Mouse (Mus musculus): ENCODE results near the gene Blm. TPM values are rescaled to one million over a fixed set of nuclear protein-coding genes. Genes with fewer than 3 reads are reported as not detected.

Blm gene
- polyA plus RNA-seq, 1 experiment from 2014 or later, result 11.2 TPM

DNA sequence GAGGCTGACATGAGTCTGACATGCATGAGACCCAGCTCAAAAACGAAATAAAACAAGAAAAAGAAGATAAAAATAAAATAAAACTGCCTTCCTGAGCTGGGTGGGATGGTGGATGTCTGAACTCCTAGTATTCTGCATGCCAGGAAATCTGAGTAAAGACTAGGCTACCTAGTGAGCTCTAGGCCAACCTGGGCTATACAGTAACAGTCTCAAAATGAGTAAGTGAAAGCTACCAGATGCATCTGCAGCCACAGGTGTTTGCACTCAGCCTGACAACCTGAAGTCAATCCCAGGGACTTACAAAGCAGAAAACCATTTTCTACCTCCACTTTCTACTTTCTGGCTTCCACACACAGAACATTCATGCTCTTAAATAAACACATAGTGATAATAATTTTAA, 45.5 kb downstream of the Blm start:
- H3K9ac ChIP-seq (replicated peaks; ENCODE audit: low read depth, low read length), result no peak overlapping the region
- 74% methylated on average over 1 of the region's 1 CpGs for WGBS
- no peaks in the 10 kb centered on the region for H3K27me3 ChIP-seq (ENCODE audit: control insufficient read depth, insufficient read depth, low read length)
- no peak overlapping the region for H3K27ac ChIP-seq (ENCODE audit: low read depth, low read length)
- H3K9me3 ChIP-seq (ENCODE audit: control insufficient read depth, low read length), result no peaks in the 10 kb centered on the region
- no peak for ATAC-seq (ENCODE audit: low read depth)
- no peak overlapping the region for H3K4me3 ChIP-seq (ENCODE audit: low read depth, low read length)
- 0 out of 2 replicates have a peak, but pooled peaks cover 3% of the 10 kb centered on the region for H3K36me3 ChIP-seq (ENCODE audit: control insufficient read depth, insufficient read depth, low read length)
- H3K4me1 ChIP-seq (ENCODE audit: control insufficient read depth, insufficient read depth, low read length), result no peaks in the 10 kb centered on the region
- H3K4me2 ChIP-seq (ENCODE audit: low read depth, low read length), result no peak overlapping the region

DNA sequence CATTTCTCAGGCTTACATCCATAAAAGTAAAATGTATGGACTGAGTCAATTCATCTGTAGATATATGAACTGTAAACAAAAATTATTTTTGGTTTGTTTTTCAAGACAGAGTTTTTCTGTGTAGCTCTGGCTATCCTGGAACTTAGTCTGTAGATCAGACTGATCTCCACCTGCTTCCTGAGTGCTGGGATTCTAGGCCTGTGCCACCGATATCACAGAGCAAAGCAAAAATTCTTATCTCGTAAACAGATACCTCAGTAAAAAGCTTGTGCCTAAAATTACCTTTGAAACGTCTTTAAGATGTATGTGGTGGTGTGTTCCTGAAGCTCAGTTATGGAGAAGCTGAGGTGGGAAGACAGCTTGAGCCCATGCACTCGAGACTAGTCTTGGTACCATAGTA, 47.7 kb downstream of the Blm start:
- no peak for ATAC-seq (ENCODE audit: low read depth)
- Histone ChIP-seq H3K4me2 (ENCODE audit: low read depth, low read length) (no peak overlapping the region), H3K4me1 (ENCODE audit: control insufficient read depth, insufficient read depth, low read length) (no peaks in the 10 kb centered on the region), H3K4me3 (ENCODE audit: low read depth, low read length) (no peak overlapping the region), H3K27ac (ENCODE audit: low read depth, low read length) (no peak overlapping the region), H3K9me3 (ENCODE audit: control insufficient read depth, low read length) (no peaks in the 10 kb centered on the region), H3K9ac (replicated peaks; ENCODE audit: low read depth, low read length) (no peak overlapping the region), H3K36me3 (ENCODE audit: control insufficient read depth, insufficient read depth, low read length) (no peaks in the 10 kb centered on the region), H3K27me3 (ENCODE audit: control insufficient read depth, insufficient read depth, low read length) (no peaks in the 10 kb centered on the region)
- WGBS, result 86% methylated on average over 4 of the region's 4 CpGs

- Histone ChIP-seq H3K36me3 (ENCODE audit: control insufficient read depth, insufficient read depth, low read length) (no peaks in the 10 kb centered on the region), H3K4me1 (ENCODE audit: control insufficient read depth, insufficient read depth, low read length) (no peaks in the 10 kb centered on the region), H3K9me3 (ENCODE audit: control insufficient read depth, low read length) (no peaks in the 10 kb centered on the region), H3K4me3 (ENCODE audit: low read depth, low read length) (no peak overlapping the region), H3K9ac (replicated peaks; ENCODE audit: low read depth, low read length) (no peak overlapping the region), H3K27ac (ENCODE audit: low read depth, low read length) (no peak overlapping the region), H3K4me2 (ENCODE audit: low read depth, low read length) (no peak overlapping the region), H3K27me3 (ENCODE audit: control insufficient read depth, insufficient read depth, low read length) (no peaks in the 10 kb centered on the region)
- ATAC-seq (ENCODE audit: low read depth), result no peak
- 75% methylated on average over 7 of the region's 7 CpGs for WGBS
Observed at GRCm38 (mm10) chr7:80480097-80480496, 54.8 kb downstream of the Blm start.

GRCm38 (mm10) chr7:80473837-80474236, 61.1 kb downstream of the Blm start:
- Histone ChIP-seq H3K4me3 (ENCODE audit: low read depth, low read length) (no peak overlapping the region), H3K4me2 (ENCODE audit: low read depth, low read length) (no peak overlapping the region), H3K36me3 (ENCODE audit: control insufficient read depth, insufficient read depth, low read length) (no peaks in the 10 kb centered on the region; the same call in 1 of the 2 replicates), H3K9ac (replicated peaks; ENCODE audit: low read depth, low read length) (no peak overlapping the region), H3K27me3 (ENCODE audit: control insufficient read depth, insufficient read depth, low read length) (no peaks in the 10 kb centered on the region), H3K27ac (ENCODE audit: low read depth, low read length) (no peak overlapping the region), H3K4me1 (ENCODE audit: control insufficient read depth, insufficient read depth, low read length) (no peaks in the 10 kb centered on the region), H3K9me3 (ENCODE audit: control insufficient read depth, low read length) (no peaks in the 10 kb centered on the region)
- no peak for ATAC-seq (ENCODE audit: low read depth)
- WGBS, result 95% methylated on average over 7 of the region's 7 CpGs

DNA sequence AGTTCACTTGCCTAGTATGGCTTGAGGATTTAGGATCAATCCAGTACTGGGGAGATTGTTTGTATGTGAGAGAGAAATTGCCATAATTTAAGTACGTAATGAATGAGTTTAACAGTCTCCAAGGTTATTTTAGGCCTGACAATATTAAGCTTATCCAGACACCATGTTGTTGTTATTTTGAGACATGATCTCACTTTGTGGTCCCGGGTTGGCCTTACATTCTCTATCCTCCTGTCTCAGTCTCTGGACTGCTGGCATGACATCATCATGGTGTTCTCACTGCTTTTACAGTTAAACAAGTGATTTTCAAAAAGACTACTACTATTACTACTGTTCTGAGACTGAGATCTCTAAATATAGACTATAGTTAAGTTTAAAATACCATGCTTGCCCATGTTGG, 66.1 kb downstream of the Blm start:
- Histone ChIP-seq H3K9ac (replicated peaks; ENCODE audit: low read depth, low read length) (no peak overlapping the region), H3K27me3 (ENCODE audit: control insufficient read depth, insufficient read depth, low read length) (no peaks in the 10 kb centered on the region), H3K36me3 (ENCODE audit: control insufficient read depth, insufficient read depth, low read length) (no peaks in the 10 kb centered on the region; the same call in 1 of the 2 replicates), H3K4me3 (ENCODE audit: low read depth, low read length) (no peak overlapping the region), H3K4me1 (ENCODE audit: control insufficient read depth, insufficient read depth, low read length) (no peaks in the 10 kb centered on the region), H3K27ac (ENCODE audit: low read depth, low read length) (no peak overlapping the region), H3K9me3 (ENCODE audit: control insufficient read depth, low read length) (no peaks in the 10 kb centered on the region), H3K4me2 (ENCODE audit: low read depth, low read length) (no peak overlapping the region)
- ATAC-seq (ENCODE audit: low read depth), result no peak
- WGBS, result 97% methylated on average over 2 of the region's 2 CpGs

- Histone ChIP-seq H3K27me3 (ENCODE audit: control insufficient read depth, insufficient read depth, low read length) (no peaks in the 10 kb centered on the region), H3K9ac (replicated peaks; ENCODE audit: low read depth, low read length) (no peak overlapping the region), H3K4me2 (ENCODE audit: low read depth, low read length) (no peak overlapping the region), H3K4me3 (ENCODE audit: low read depth, low read length) (no peak overlapping the region), H3K4me1 (ENCODE audit: control insufficient read depth, insufficient read depth, low read length) (no peaks in the 10 kb centered on the region), H3K9me3 (ENCODE audit: control insufficient read depth, low read length) (no peaks in the 10 kb centered on the region), H3K27ac (ENCODE audit: low read depth, low read length) (no peak overlapping the region), H3K36me3 (ENCODE audit: control insufficient read depth, insufficient read depth, low read length) (no peaks in the 10 kb centered on the region; the same call in 1 of the 2 replicates)
- no peak for ATAC-seq (ENCODE audit: low read depth)
- WGBS, result 96% methylated on average over 2 of the region's 2 CpGs
Observed at GRCm38 (mm10) chr7:80467334-80467733, 67.6 kb downstream of the Blm start.

- H3K27me3 ChIP-seq (ENCODE audit: control insufficient read depth, insufficient read depth, low read length), result no peaks in the 10 kb centered on the region
- no peaks in the 10 kb centered on the region for H3K4me1 ChIP-seq (ENCODE audit: control insufficient read depth, insufficient read depth, low read length)
- H3K4me2 ChIP-seq (ENCODE audit: low read depth, low read length), result no peak overlapping the region
- H3K36me3 ChIP-seq (ENCODE audit: control insufficient read depth, insufficient read depth, low read length), result no peaks in the 10 kb centered on the region; the same call in 1 of the 2 replicates
- 78% methylated on average over 5 of the region's 5 CpGs for WGBS
- no peak for ATAC-seq (ENCODE audit: low read depth)
- no peak overlapping the region for H3K9ac ChIP-seq (replicated peaks; ENCODE audit: low read depth, low read length)
- no peak overlapping the region for H3K4me3 ChIP-seq (ENCODE audit: low read depth, low read length)
- no peak overlapping the region for H3K27ac ChIP-seq (ENCODE audit: low read depth, low read length)
- H3K9me3 ChIP-seq (ENCODE audit: control insufficient read depth, low read length), result no peaks in the 10 kb centered on the region
Observed at GRCm38 (mm10) chr7:80464831-80465230, 70.1 kb downstream of the Blm start.

DNA sequence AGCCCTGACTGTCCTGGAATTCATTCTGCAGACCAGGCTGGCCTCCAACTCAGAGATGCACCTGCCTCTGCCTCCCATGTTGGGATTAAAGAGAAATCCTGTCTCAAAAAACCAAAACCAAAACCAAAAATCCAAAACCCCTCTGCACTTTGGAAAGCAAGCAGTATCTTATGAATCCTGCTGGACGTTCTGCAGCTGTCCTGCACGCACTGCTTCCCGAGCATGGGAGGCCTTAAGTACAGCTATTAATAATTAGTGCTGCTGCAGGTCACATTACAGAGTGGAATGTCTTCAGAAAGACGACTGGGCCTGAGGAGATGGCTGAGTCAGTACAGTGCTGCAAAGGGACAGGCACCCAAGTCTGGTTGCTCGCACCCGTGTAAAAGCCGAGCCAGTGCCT, 73.0 kb downstream of the Blm start:
- H3K27me3 ChIP-seq (ENCODE audit: control insufficient read depth, insufficient read depth, low read length), result no peaks in the 10 kb centered on the region
- H3K4me3 ChIP-seq (ENCODE audit: low read depth, low read length), result no peak overlapping the region
- no peak overlapping the region for H3K9ac ChIP-seq (replicated peaks; ENCODE audit: low read depth, low read length)
- no peaks in the 10 kb centered on the region for H3K9me3 ChIP-seq (ENCODE audit: control insufficient read depth, low read length)
- 80% methylated on average over 7 of the region's 7 CpGs for WGBS
- no peak overlapping the region for H3K27ac ChIP-seq (ENCODE audit: low read depth, low read length)
- H3K4me1 ChIP-seq (ENCODE audit: control insufficient read depth, insufficient read depth, low read length), result 0 out of 2 replicates have a peak, but pooled peaks cover 2% of the 10 kb centered on the region
- ATAC-seq (ENCODE audit: low read depth), result no peak
- H3K36me3 ChIP-seq (ENCODE audit: control insufficient read depth, insufficient read depth, low read length), result no peaks in the 10 kb centered on the region
- H3K4me2 ChIP-seq (ENCODE audit: low read depth, low read length), result no peak overlapping the region

DNA sequence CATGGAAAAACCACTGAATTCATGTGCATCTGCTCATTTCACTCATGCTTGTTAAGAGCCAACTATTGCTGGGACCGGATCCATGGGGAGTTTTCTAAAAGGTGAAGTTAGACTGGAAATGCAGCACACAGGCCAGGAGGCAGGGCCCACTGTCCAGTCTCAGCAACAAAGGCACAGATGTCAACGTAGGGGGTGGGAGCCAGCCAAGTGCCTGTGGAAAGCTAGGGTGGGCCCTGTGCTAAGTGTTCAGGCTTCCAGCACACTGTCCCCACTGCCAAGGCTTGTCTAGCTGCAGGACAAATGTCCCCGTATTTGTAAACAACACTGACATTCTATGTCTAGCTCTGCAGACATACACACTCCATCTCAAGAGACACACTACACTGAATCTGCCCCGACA, 74.0 kb downstream of the Blm start:
- WGBS, result 91% methylated on average over 4 of the region's 4 CpGs
- H3K9ac ChIP-seq (replicated peaks; ENCODE audit: low read depth, low read length), result no peak overlapping the region
- no peak for ATAC-seq (ENCODE audit: low read depth)

More for the DNA sequence above, 74.0 kb downstream of the Blm start:
- Histone ChIP-seq H3K4me1 (ENCODE audit: control insufficient read depth, insufficient read depth, low read length) (0 out of 2 replicates have a peak, but pooled peaks cover 2% of the 10 kb centered on the region), H3K4me2 (ENCODE audit: low read depth, low read length) (no peak overlapping the region), H3K27ac (ENCODE audit: low read depth, low read length) (no peak overlapping the region), H3K4me3 (ENCODE audit: low read depth, low read length) (no peak overlapping the region), H3K9me3 (ENCODE audit: control insufficient read depth, low read length) (no peaks in the 10 kb centered on the region), H3K27me3 (ENCODE audit: control insufficient read depth, insufficient read depth, low read length) (no peaks in the 10 kb centered on the region), H3K36me3 (ENCODE audit: control insufficient read depth, insufficient read depth, low read length) (no peaks in the 10 kb centered on the region)

Data from neural tube, embryonic 14.5 days (tissue).